Mouse (Mus musculus) hindbrain, postnatal 0 days (tissue): ENCODE results near the gene Cngb1. TPM values are rescaled to one million over a fixed set of nuclear protein-coding genes. Genes with fewer than 3 reads are reported as not detected.
A peak's percentile ranks its signal among the peaks of the same experiment; 100 is the strongest.

Source experiments
- ATAC-seq: fragments of 200-750 bp; cut with Nextera tagmentation; 2 replicates; pipeline ENCODE4 v1.8.0; 2017; ENCODE audit warnings: mild to moderate bottlenecking, moderate TSS enrichment, moderate library complexity
- DNase-seq: peaks from one replicate; pipeline ENCODE4 v3.0.0-alpha.2; 2015; ENCODE audit warnings: low spot score
- H3K27ac ChIP-seq: fragments of 300-500 bp; sonication (generic); 2 replicates; pipeline ENCODE4 v1.5.1; 2014; ENCODE audit warnings: mild to moderate bottlenecking
- H3K27me3 ChIP-seq: fragments of 300-500 bp; sonication (generic); 2 replicates; pipeline ENCODE4 v1.6.1; 2014; ENCODE audit warnings: low read length, mixed read lengths; ENCODE audit not compliant: insufficient read depth
- H3K36me3 ChIP-seq: fragments of 300-500 bp; sonication (generic); 2 replicates; pipeline ENCODE4 v1.6.1; 2014; ENCODE audit warnings: low read length, mixed read lengths; ENCODE audit not compliant: insufficient read depth
- H3K4me1 ChIP-seq: fragments of 300-500 bp; sonication (generic); 2 replicates; pipeline ENCODE4 v1.6.1; 2014; ENCODE audit warnings: antibody characterized with exemption, low read length, mixed read lengths; ENCODE audit not compliant: insufficient read depth
- H3K4me2 ChIP-seq: fragments of 300-500 bp; sonication (generic); 2 replicates; pipeline ENCODE4 v1.6.1; 2014; ENCODE audit warnings: low read depth, mild to moderate bottlenecking, low read length, moderate library complexity, mixed read lengths
- H3K4me3 ChIP-seq: fragments of 300-500 bp; sonication (generic); 2 replicates; pipeline ENCODE4 v1.5.1; 2014; ENCODE audit warnings: low read length
- H3K9ac ChIP-seq: fragments of 300-500 bp; sonication (generic); replicated peaks from 2 replicates; pipeline ENCODE4 v1.6.1; 2014; ENCODE audit warnings: mild to moderate bottlenecking, low read length, moderate library complexity, mixed read lengths
- H3K9me3 ChIP-seq: fragments of 300-500 bp; sonication (generic); 2 replicates; pipeline ENCODE4 v1.6.1; 2016; ENCODE audit warnings: low read length, mixed read lengths
- CTCF ChIP-seq: IDR thresholded peaks from 2 replicates; pipeline ENCODE4 v1.5.1; 2016; ENCODE audit warnings: antibody characterized with exemption, control low read depth, low read depth
- WGBS: fragments of 180-500 bp; shearing (Covaris S2); extraction: QIAGEN DNeasy Blood & Tissue Kit; methylation state at CpG from one replicate; pipeline ENCODE4 v1.1.7; 2014; 5-methylcytosine and 5-hydroxymethylcytosine counted together
- polyA plus RNA-seq: library from polyadenylated mRNA; unstranded; fragments of >200 nt; fragmentation: Nextera tagmentation; extraction: Ambion mirVana; gene quantifications from 2 replicates; pipeline ENCODE4 v1.2.1, GENCODE M21; 2015
- total RNA-seq: library from RNA; depleted of rRNA; stranded (reverse); fragments of >200 nt; gene quantifications from 2 replicates; pipeline ENCODE4 v1.2.3, GENCODE M21; 2014

Cngb1 gene
- total and polyA plus RNA-seq, 2 experiments from 2014 or later = 0.52 to 1.2 TPM

- no peak for ATAC-seq
- Histone ChIP-seq H3K4me1 (no peaks in the 10 kb centered on the region), H3K4me2 (no peak overlapping the region), H3K4me3 (no peak overlapping the region), H3K36me3 (no peaks in the 10 kb centered on the region), H3K27ac (no peak overlapping the region), H3K27me3 (no peaks in the 10 kb centered on the region), H3K9me3 (no peaks in the 10 kb centered on the region), H3K9ac (no peak overlapping the region)
- DNase-seq = no peak
- 71% methylated on average over 18 of the region's 18 CpGs for WGBS
- peak; percentile 44 for TF ChIP-seq CTCF
These were observed 6.5 kb upstream of the Cngb1 start for GRCm38 (mm10) chr8:95312836-95313235.

DNA sequence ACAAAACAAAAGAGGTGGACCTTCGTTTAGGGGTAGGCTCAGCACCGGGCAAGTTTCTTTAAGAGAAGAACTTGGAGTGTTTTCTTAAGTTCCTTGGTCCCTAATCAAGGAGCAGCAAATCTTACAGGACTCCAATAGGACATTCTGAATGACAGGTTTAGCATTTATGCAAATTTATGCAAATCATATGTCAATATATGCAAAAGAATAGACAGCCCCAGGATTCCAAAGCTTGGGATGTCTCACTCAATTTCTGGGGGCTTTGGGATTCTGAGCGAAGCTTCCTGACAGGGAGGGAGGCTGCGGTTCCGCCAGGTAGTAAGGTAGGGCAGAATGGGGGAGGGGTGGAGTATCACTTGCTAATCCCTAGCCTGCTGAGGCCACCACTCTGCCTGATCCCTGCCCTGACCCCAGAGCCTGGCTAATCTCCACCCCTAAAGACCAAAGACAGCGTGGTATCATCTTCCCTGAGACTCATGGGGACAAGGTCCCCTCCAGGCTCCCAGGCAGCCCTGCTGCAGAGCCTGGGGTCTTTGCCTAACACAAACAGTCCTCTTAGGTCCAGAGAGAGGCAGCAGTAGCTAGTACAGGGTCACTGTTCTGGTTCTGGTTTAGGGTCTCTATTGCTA is 4.1 kb upstream of the Cngb1 start, which contains the start of gene Tepp:
Tepp (plus strand) TSS at position 225 of the 629 bp plus-strand sequence.
- 22% methylated on average over 6 of the region's 6 CpGs for WGBS
- H3K9ac ChIP-seq = no peak within 1 kb of the TSS
- H3K4me3 ChIP-seq = no peak within 1 kb of the TSS
- no peaks in the 10 kb centered on the region for H3K36me3 ChIP-seq
- DNase-seq = no peak
- no peaks in the 10 kb centered on the region for H3K4me1 ChIP-seq
- H3K4me2 ChIP-seq = no peak within 1 kb of the TSS
- H3K9me3 ChIP-seq = no peaks in the 10 kb centered on the region
- no peak for ATAC-seq
- TF ChIP-seq CTCF = no peak
- H3K27me3 ChIP-seq = no peaks in the 10 kb centered on the region
- no peak within 1 kb of the TSS for H3K27ac ChIP-seq

DNA sequence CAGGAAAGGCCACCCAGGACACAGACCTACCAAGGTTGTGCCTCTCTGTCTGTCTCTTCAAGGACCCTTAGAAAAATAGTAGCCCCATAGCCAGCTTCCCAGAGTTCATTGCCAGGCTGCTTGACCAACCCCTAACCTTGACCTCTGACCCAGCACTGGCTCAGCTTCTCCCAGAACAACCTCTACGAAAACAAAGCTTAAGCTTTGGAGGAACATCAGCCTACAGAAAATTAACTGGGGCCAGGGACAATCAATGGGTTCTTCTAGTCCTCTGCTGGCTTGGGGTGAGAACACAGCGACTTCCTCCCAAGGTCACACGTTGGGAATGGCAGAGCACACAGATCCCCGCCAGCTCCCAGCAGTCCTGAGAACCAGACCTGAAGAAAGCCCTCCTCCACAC is 859 bp downstream of the Cngb1 start:
- no peak overlapping the region for H3K27ac ChIP-seq
- H3K9me3 ChIP-seq = no peaks in the 10 kb centered on the region
- no peaks in the 10 kb centered on the region for H3K4me1 ChIP-seq
- no peaks in the 10 kb centered on the region for H3K36me3 ChIP-seq
- WGBS = 83% methylated on average over 4 of the region's 4 CpGs
- no peak overlapping the region for H3K4me2 ChIP-seq
- no peak for ATAC-seq
- DNase-seq = no peak
- no peaks in the 10 kb centered on the region for H3K27me3 ChIP-seq
- no peak for TF ChIP-seq CTCF
- H3K9ac ChIP-seq = no peak overlapping the region
- H3K4me3 ChIP-seq = no peak overlapping the region

DNA sequence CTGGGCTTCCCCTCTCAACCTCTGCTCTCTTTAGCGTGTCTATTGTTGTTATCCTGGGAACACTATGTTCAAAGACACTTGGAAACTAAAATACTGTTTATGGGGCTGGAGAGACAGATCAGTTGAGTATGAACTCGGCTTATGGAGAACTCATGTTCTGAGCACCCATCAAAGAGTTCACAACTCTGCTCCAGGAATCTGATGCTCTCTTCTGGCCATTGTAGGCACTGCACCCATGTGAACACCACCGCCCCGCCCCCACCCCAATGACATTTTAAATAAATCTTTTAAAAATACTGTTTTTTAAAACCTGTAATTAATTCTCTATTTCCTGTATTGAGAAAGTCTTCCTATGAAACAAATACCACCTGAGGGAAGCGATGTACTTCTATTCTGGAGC is 4.0 kb downstream of the Cngb1 start:
- Histone ChIP-seq H3K4me1 (no peaks in the 10 kb centered on the region), H3K9ac (no peak overlapping the region), H3K27ac (no peak overlapping the region), H3K9me3 (no peaks in the 10 kb centered on the region), H3K4me3 (no peak overlapping the region), H3K27me3 (no peaks in the 10 kb centered on the region), H3K4me2 (no peak overlapping the region), H3K36me3 (no peaks in the 10 kb centered on the region)
- ATAC-seq (no peak), DNase-seq (peak; percentile 69)
- TF ChIP-seq CTCF = peak; percentile 77
- WGBS = 24% methylated on average over 5 of the region's 5 CpGs

GRCm38 (mm10) chr8:95293891-95294290 is 12.5 kb downstream of the Cngb1 start:
- ATAC-seq (peak; percentile 35; the same call in 1 of the 2 replicates), DNase-seq (peak; percentile 53)
- Histone ChIP-seq H3K9ac (no peak overlapping the region), H3K4me1 (0 out of 2 replicates have a peak, but pooled peaks cover 4% of the 10 kb centered on the region), H3K36me3 (no peaks in the 10 kb centered on the region), H3K9me3 (no peaks in the 10 kb centered on the region), H3K4me2 (0 out of 2 replicates have a peak overlapping the region, but pooled peaks have one; percentile 10), H3K27ac (peak overlapping the region; percentile 12; the same call in 1 of the 2 replicates), H3K4me3 (no peak overlapping the region), H3K27me3 (no peaks in the 10 kb centered on the region)
- WGBS = 48% methylated on average over 7 of the region's 7 CpGs
- TF ChIP-seq CTCF = no peak

DNA sequence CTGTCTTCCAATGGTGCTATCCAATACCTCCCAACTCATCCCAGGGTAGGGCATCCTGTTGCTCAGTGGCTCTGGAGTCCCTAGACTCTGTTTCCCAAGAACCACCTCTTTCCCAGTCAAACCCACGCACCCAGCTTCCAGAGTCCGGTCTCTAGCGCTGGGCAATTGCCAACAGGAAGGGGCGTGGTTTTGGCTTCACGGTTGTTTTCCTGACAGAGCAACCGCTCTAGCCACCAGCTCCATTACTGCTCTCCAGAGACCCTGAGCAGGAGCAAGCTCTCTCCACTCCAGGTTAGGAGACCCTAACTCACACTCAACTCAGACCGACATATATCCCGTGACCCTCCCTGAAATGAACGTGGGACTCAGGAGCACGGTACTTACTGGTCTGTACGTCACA is 13.2 kb downstream of the Cngb1 start:
- no peak overlapping the region; the same call in 1 of the 2 replicates for H3K4me2 ChIP-seq

DNA sequence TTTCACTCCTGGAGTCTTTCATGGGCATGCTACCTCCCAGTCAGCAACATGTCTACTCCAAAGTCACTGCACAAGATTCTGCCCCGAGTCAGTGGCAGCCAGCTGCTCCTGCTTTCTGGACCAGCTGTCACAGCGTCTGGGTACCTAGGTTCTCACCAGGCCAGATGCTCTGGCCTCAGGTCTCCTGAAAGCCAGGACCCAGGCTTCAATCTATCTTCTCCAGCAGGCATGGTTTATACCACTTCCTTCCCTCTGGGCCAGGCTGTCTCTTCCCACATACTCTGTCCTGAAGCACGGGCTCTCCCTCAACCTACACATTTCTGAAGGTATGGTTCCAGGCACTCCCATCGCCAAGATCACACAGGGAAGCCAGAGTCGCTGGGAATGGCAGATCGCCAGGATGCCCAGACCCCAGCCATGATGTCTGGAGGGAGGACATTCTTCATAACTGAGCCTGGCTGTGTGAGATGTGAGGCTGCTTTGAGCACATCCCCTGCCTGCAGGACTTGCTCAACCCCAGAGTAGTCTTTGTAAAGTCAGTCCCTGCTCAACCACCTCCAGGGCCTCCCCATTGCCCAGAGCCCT is 17.2 kb downstream of the Cngb1 start:
- Histone ChIP-seq H3K27me3 (no peaks in the 10 kb centered on the region), H3K9ac (no peak overlapping the region), H3K4me3 (no peak overlapping the region), H3K27ac (no peak overlapping the region), H3K9me3 (no peaks in the 10 kb centered on the region), H3K4me2 (no peak overlapping the region), H3K36me3 (no peaks in the 10 kb centered on the region), H3K4me1 (0 out of 2 replicates have a peak, but pooled peaks cover 4% of the 10 kb centered on the region)
- peak; percentile 42 for ATAC-seq
- TF ChIP-seq CTCF = no peak
- DNase-seq = peak; percentile 10
- 61% methylated on average over 6 of the region's 6 CpGs for WGBS

More for the DNA sequence above, 13.2 kb downstream of the Cngb1 start:
- Histone ChIP-seq H3K9ac (no peak overlapping the region), H3K4me1 (0 out of 2 replicates have a peak, but pooled peaks cover 4% of the 10 kb centered on the region), H3K27me3 (no peaks in the 10 kb centered on the region), H3K36me3 (no peaks in the 10 kb centered on the region), H3K4me3 (no peak overlapping the region), H3K27ac (peak overlapping the region; percentile 12; the same call in 1 of the 2 replicates), H3K9me3 (no peaks in the 10 kb centered on the region)
- peak; percentile 39 for DNase-seq
- ATAC-seq = no peak
- TF ChIP-seq CTCF = no peak
- WGBS = 67% methylated on average over 11 of the region's 11 CpGs
